Mouse (Mus musculus) liver (tissue): ENCODE measurements around the gene Eef1akmt2.
A peak's percentile ranks its signal among the peaks of the same experiment; 100 is the strongest.

Source experiments
- DNase-seq: peaks from one replicate; pipeline ENCODE4 v3.0.0-alpha.2; 2020; ENCODE audit warnings: mixed read lengths

Gene Eef1akmt2

DNA sequence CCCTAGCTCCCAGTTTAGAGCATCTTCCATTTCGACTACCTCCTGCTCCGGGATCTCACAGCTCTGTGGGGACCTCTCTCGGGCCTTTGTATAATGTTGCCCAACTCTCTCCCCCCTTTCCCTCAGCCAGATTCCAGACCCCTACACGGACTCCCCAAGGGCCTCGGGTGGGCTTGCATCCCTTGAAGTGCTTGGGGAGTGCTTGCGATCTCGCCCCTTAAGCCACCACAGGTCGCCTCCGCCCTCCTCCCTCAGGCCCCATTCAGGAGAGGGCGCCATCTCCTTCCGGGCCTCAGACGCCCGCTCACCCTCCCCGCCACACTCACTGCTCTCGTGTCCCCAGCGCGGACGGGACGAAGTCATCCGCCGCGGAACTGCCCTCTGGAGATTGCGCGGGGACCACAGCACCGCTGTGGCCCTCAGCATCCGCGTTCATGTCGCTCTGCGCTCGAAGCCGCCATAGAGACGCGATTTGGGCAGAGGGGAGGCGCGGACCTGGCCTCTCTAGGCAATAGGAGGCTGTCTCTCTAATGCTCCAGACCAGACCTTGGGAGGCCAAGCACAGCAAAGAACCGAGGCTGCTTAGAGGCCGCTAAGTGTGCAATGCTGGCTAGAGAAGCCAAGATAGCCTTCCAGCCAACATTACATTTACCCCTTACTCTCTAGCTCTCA, at the start of gene Eef1akmt2:
TSS of gene Eef1akmt2 (minus strand) at position 501 of the 672 bp plus-strand sequence.
- DNase-seq: peak; percentile 82

DNA sequence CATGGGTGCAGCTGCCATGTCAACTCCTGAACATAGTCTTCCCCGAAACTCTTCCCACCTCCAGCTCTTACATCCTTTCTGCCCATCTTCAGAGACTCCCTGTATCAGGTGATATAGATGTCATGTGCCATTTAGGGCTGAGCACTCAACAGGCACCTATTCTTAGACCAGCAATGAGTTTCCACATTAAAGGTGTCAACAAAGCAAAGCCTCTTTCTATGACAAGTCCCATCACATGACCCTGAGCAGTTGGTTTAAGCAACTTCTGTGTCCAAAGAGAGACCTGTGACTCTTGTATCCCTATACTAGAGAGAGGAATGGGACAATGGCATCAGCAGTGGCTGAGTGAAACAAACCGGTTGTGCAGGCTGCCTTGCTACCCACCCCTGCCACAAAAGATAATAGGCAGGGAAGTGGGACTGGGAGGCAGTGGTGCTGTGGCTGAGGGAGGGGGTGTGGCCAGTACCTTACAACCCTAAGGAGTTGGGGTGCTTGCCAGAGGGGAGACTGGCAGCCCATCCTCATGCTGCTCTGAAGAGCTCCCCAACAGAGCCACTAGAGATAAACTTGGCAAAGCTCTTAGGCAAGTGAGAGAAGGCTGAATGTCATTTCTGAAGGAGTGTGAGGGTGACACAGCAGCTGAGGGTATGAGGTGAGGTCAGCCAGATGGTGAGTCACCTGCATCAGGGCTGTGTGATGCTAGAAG, 48.5 kb upstream of the Eef1akmt2 start:
- no peak for DNase-seq

GRCm38 (mm10) chr7:132898234-132898633, 45.8 kb upstream of the Eef1akmt2 start:
- peak; percentile 44 for DNase-seq

- DNase-seq: no peak
These were observed 44.8 kb upstream of the Eef1akmt2 start for GRCm38 (mm10) chr7:132897258-132897657.

- DNase-seq: no peak
These were observed 43.8 kb upstream of the Eef1akmt2 start for GRCm38 (mm10) chr7:132896206-132896815.

- no peak for DNase-seq
These were observed 42.5 kb upstream of the Eef1akmt2 start for GRCm38 (mm10) chr7:132894841-132895555.

GRCm38 (mm10) chr7:132893336-132893735, 40.9 kb upstream of the Eef1akmt2 start:
- no peak for DNase-seq

GRCm38 (mm10) chr7:132892806-132893205, 40.3 kb upstream of the Eef1akmt2 start:
- no peak for DNase-seq

DNA sequence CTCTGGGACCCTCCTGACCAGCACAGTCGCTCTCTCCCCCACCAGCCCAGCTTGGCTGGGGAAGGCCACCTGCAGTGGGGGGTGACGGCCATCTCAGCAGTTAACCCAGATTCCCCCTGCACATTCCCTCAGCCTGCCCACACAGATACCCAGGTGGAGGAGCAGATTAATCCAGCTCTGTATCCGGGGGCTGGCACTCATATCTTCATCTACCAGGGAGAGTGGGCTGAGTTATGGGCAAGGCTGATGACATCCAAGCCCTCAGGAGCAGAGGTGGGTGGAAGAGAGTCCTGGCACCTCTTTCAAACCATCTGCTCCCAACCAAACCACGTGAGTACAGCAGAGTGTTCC, 39.8 kb upstream of the Eef1akmt2 start:
- DNase-seq: no peak

DNA sequence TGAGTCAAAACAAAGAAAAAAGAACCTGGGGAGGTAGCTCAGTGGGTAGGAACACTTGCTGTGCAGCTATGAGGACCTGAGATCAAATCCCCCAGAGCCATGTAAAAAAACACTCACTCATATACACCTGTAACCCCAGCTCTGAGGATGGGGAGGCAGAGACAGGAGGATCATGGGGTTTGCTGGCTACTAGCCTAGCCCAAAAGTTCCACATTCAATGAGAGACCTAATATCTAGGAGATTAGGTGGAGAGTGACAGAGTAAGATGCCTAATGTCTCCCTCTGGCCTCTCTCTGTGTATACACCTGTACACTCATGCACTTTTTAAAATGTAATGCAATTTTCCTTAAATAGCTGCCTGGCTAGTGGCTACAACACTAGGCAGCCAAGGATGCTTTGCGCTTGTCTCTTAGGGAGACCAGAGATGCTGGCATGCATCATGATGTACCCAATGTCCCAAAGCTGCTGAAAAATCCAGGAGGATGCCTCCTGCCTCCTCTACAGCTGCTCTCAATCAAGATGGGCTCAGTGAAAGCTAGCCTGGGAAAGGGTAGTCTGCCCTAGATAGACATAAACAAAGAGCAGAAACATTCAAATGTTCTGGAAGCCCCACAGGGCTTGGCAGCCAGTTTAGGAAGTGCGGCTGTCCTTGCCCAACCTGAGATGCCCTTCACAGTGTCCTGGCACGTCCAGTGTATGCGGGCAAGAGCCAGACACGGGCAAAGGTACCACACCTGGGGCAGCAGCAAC, 39.3 kb upstream of the Eef1akmt2 start:
- no peak for DNase-seq

DNA sequence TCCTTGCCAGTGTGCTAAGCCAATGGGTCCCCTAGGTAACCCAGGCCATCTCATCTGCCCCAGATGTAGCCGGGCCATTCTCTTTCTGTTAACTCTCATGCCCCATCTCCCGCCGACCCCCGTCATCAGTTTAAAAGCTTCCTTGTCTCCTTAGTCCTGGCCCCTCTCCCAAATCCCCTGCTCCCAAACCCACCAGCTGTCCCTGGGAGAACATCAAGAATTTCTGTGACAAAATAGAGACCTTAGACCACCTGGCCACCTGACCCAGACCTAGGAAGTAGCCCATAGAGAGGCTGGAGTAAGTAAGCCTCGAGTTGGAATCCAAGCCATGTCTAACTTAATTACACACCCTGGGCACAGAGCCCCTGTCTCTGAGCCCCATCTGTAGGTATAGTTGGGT, 37.7 kb upstream of the Eef1akmt2 start:
- DNase-seq: no peak

DNA sequence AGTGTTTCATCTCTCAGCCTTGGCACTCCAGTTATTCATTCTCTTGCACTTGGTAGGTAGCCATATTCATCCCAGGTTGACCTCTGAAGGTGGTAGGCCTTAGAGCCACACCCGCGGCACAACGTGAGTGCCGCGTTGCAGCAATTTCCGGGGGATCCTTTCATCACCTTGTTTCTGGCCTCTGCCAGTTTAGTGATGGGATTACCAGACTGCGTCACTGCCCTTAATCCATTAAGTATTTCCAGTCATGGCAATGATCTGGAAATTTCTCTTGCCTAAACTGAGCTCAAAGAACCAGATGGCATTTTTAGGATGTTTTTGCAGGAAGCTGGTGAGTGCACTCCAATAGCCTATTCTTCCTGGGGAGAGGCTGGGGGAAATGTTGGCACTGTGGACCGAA, 37.2 kb upstream of the Eef1akmt2 start:
- DNase-seq: no peak

DNA sequence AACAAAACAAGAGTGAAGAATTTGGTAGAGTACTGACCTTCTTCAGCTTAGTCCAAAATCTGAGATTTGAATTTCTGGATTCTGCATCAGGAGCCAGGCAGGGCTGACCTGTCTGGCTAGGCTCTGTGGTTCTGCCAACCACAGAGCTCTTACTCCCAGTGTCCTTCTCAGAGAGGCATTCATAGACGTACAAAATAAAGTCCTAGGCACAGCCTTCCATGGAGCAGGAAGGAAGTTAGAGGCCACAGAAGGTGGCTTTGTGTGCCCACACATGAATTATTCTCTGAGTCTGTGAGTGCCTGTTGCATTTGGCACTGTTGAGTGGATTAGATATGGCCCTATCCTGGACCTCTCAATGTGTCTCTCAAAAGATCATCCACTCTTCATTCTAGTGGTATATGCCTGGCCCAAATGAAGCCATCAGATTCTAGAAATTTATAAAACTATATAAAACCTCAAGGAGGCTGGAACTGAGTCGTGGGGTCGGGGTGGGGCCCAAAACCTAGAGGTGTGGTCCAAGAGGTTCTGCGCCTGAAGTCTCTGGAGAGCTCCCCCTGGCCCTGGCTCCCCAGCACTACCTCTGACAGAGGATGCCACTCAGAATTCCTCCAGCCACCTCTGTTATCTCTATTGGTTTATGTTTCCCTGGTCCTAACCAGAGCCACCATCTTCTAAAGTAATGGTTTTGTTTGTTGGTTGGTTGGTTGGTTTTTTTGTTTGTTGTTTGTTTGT, 36.2 kb upstream of the Eef1akmt2 start:
- DNase-seq: no peak

- DNase-seq: no peak
These were observed 35.6 kb upstream of the Eef1akmt2 start for GRCm38 (mm10) chr7:132888052-132888451.

- DNase-seq: no peak
These were observed 34.7 kb upstream of the Eef1akmt2 start for GRCm38 (mm10) chr7:132887019-132887804.

DNA sequence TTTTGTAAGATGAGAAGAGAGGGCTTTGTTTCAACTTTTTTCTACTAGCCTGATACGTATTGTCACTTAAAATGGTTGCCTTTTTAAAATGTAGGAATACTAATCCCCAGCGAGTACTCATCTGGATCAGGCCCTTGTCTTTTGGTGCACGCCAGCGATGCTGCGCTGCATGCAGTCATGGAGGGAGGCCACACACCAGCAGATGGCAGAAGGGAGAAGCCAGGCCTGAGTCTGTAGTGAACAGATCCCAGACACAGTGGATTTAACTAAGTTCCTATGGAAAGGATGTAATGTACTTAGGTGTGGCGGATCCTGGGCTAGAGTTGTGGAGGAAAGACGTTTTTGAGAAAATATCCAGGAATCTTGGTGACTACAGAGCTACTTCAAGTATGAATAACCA, 31.6 kb upstream of the Eef1akmt2 start:
- no peak for DNase-seq

GRCm38 (mm10) chr7:132882343-132882742, 29.9 kb upstream of the Eef1akmt2 start:
- DNase-seq: no peak

DNA sequence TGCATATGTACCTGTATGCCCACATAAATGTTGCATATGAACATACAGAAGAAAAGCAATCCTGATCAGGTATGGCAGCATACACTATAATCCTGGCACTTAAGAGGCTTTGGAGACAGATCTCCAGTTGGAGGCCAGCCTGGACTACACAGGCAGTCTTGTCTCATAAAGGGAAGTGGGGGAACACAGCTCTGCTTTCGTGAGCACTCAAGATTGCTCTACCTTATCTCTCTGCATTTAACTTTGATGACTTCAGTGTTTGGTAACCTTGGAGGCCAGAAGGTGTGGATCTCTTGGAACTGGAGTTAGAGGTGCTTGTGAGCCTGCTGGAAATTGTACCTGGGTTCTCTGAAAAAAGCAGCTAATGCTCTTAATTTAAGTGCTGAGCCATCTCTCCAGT, 27.8 kb upstream of the Eef1akmt2 start:
- no peak for DNase-seq

- DNase-seq: no peak
These were observed 23.1 kb upstream of the Eef1akmt2 start for GRCm38 (mm10) chr7:132875391-132876086.

GRCm38 (mm10) chr7:132873043-132873442, 20.6 kb upstream of the Eef1akmt2 start:
- DNase-seq: no peak

DNA sequence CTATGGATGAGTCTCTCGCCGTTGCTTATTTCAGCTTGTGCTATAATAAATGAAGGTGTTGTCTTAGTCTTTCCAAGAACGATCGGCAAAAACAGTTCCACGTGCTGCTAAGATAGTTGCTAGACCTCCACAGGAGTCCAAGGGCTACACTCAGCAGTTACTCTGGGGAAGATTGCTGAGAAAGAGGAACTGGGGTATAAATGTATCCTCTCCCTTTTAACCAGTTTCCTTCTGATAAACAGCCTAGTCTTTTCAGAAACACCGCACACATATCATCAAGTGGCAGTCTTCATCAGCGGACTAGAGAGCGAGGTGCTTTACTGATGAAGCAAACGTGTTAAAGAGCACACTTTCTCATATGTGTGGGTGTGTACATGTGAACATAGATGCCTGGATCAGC, 13.8 kb upstream of the Eef1akmt2 start:
- DNase-seq: no peak
